Mouse (Mus musculus) heart, adult 2 months (tissue): ENCODE measurements around the gene Gm826. TPM values are rescaled to one million over a fixed set of nuclear protein-coding genes. Genes with fewer than 3 reads are reported as not detected.
A peak's percentile ranks its signal among the peaks of the same experiment; 100 is the strongest.

Source experiments
- DNase-seq, 2 experiments: peaks; one replicate each; pipeline ENCODE4 v3.0.0; 2021
- H3K27ac ChIP-seq: fragments of 200-600 bp; 2 replicates; pipeline ENCODE4 v1.8.1; 2022
- H3K27me3 ChIP-seq: fragments of 200-500 bp; 2 replicates; pipeline ENCODE4 v1.6.1; 2012; ENCODE audit warnings: mild to moderate bottlenecking, low read length, inconsistent platforms, mixed read lengths; ENCODE audit not compliant: control insufficient read depth, insufficient read depth
- H3K36me3 ChIP-seq: fragments of 200-500 bp; 2 replicates; pipeline ENCODE4 v1.6.1; 2012; ENCODE audit warnings: low read length, inconsistent platforms; ENCODE audit not compliant: control insufficient read depth, insufficient read depth
- H3K4me1 ChIP-seq: fragments of 200-500 bp; 2 replicates; pipeline ENCODE4 v1.6.1; 2011; ENCODE audit warnings: low read length; ENCODE audit not compliant: control insufficient read depth, insufficient read depth
- H3K4me3 ChIP-seq: fragments of 200-600 bp; 2 replicates; pipeline ENCODE4 v1.8.1; 2022
- H3K79me2 ChIP-seq: fragments of 200-500 bp; replicated peaks from 2 replicates; pipeline ENCODE4 v1.6.1; 2012; ENCODE audit warnings: mild to moderate bottlenecking, inconsistent platforms, low read length, moderate library complexity, mixed read lengths; ENCODE audit not compliant: control insufficient read depth, insufficient read depth
- H3K9ac ChIP-seq: fragments of 200-500 bp; 2 replicates; pipeline ENCODE4 v1.6.1; 2012; ENCODE audit warnings: low read depth, mild to moderate bottlenecking, control low read depth, inconsistent platforms, low read length, mixed read lengths
- CTCF ChIP-seq: fragments of 200-600 bp; IDR thresholded peaks from 2 replicates; pipeline ENCODE4 v1.8.1; 2022; ENCODE audit warnings: antibody characterized with exemption, mild to moderate bottlenecking, moderate library complexity
- EP300 ChIP-seq: fragments of 200-500 bp; IDR thresholded peaks from 2 replicates; pipeline ENCODE4 v1.6.1; 2011; ENCODE audit warnings: low read depth, low read length, control low read depth; ENCODE audit not compliant: insufficient read depth
- POLR2A ChIP-seq: fragments of 200-500 bp; IDR thresholded peaks from 2 replicates; pipeline ENCODE4 v1.6.1; 2011; ENCODE audit warnings: mild to moderate bottlenecking, low read depth, low read length, control low read depth; ENCODE audit not compliant: insufficient read depth
- WGBS: fragments of 180-500 bp; shearing (Covaris S2); methylation state at CpG from one replicate; pipeline ENCODE4 v1.1.7; 2018; 5-methylcytosine and 5-hydroxymethylcytosine counted together
- intact Hi-C: fragments of 180-260 bp; cut with DNase I; formaldehyde crosslinking; loops from one replicate; pipeline ENCODE4 v1.15.1; 2025
- polyA plus RNA-seq: library from polyadenylated mRNA; depleted of rRNA; stranded (reverse); fragments of >200 nt; gene quantifications from 2 replicates; pipeline ENCODE4 v1.2.3, GENCODE M21; 2012
- total RNA-seq, 2 experiments: library from RNA; stranded (reverse); gene quantifications; 2 replicates each; pipeline ENCODE4 v1.2.3; 2021

Gene Gm826
- total and polyA plus RNA-seq, 3 experiments, result 7.8 to 10.9 (median 8.3) TPM

GRCm38 (mm10) chr2:160368422-160369357 lies 34.7 kb upstream of the Gm826 start:
- Histone ChIP-seq H3K4me1 (peaks cover 3% of the 10 kb centered on the region; the same call in 1 of the 2 replicates), H3K36me3 (no peaks in the 10 kb centered on the region), H3K27me3 (peaks cover 15% of the 10 kb centered on the region), H3K9ac (no peak overlapping the region), H3K4me3 (peak overlapping the region; percentile 22; the same call in 1 of the 2 replicates), H3K27ac (no peak overlapping the region), H3K79me2 (no peaks in the 10 kb centered on the region)
- TF ChIP-seq EP300 (no peak), POLR2A (no peak), CTCF (no peak)
- intact Hi-C loops, result loop anchor here (1.0 to 10.0 kb wide), 6 partner anchors 204 to 1504 kb away; no protein-coding TSS in a partner anchor
- 3% methylated on average over 52 of the region's 52 CpGs for WGBS
- no peak for DNase-seq

DNA sequence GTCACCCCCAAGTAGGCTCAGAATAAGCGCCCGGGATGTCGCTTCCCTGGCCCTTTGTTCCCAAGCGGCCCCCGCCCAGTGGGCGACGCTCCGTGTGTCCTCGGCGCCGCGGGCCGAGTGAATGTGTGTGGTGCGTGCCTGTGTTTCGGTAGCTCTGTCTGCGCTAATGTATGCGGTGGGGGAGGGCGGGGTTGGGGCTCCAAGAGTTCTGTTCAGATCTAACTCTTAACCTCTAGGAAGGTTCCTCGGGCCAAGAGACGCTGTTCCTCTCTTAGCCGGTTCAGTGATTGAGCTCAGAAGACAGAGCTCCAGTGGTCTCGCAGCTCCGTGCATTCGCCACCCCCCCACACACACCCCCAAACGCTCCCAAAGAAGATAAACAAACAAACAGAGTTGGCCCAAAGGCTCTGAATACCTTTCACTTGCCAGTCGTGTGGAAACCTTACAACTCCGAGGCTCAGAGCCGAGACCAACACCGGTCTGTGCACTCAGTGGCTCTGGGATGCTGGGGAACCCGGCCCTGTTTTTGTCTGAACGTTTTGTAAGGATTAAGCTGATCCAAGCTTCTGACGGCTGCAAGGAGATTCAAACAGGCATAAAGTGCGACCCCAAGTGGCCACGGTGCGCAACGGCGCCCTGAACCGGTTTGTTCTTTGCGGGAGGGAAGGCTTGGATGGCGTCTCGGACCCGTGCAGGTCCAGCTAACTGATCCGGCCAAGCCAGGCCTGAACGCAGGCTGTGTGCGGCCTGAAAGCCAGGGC lies 33.7 kb upstream of the Gm826 start:
- H3K4me1 ChIP-seq, result peaks cover 3% of the 10 kb centered on the region; the same call in 1 of the 2 replicates
- intact Hi-C loops, result loop anchor here (1.0 to 10.0 kb wide), 6 partner anchors 203 to 1503 kb away; no protein-coding TSS in a partner anchor
- H3K36me3 ChIP-seq, result no peaks in the 10 kb centered on the region
- TF ChIP-seq EP300 (peak; percentile 87), POLR2A (peak; percentile 53), CTCF (peak; percentile 97)
- peak; percentile 89 to 95 for DNase-seq
- H3K9ac ChIP-seq, result peak overlapping the region; percentile 58
- H3K27ac ChIP-seq, result peak overlapping the region; percentile 84
- WGBS, result under 1% methylated on average over 45 of the region's 45 CpGs
- peaks cover 15% of the 10 kb centered on the region for H3K27me3 ChIP-seq
- H3K79me2 ChIP-seq, result no peaks in the 10 kb centered on the region
- peak overlapping the region; percentile 55 for H3K4me3 ChIP-seq

GRCm38 (mm10) chr2:160366980-160367338 lies 33.0 kb upstream of the Gm826 start, which contains the start of gene Mafb:
TSS of gene Mafb (minus strand) at chr2:160367065.
- intact Hi-C loops, result loop anchor here (5.0 to 10.0 kb wide), 5 partner anchors 202 to 1502 kb away; no protein-coding TSS in a partner anchor
- TF ChIP-seq EP300 (peak; percentile 75), POLR2A (peak; percentile 97), CTCF (no peak)
- Histone ChIP-seq H3K27ac (peak within 1 kb of the TSS; percentile 84), H3K79me2 (no peaks in the 10 kb centered on the region), H3K4me1 (peaks cover 3% of the 10 kb centered on the region; the same call in 1 of the 2 replicates), H3K36me3 (no peaks in the 10 kb centered on the region), H3K27me3 (peaks cover 15% of the 10 kb centered on the region), H3K9ac (peak within 1 kb of the TSS; percentile 82), H3K4me3 (peak within 1 kb of the TSS; percentile 55)
- WGBS, result 1% methylated on average over 35 of the region's 37 CpGs
- DNase-seq, result peak; percentile 97 to 98

DNA sequence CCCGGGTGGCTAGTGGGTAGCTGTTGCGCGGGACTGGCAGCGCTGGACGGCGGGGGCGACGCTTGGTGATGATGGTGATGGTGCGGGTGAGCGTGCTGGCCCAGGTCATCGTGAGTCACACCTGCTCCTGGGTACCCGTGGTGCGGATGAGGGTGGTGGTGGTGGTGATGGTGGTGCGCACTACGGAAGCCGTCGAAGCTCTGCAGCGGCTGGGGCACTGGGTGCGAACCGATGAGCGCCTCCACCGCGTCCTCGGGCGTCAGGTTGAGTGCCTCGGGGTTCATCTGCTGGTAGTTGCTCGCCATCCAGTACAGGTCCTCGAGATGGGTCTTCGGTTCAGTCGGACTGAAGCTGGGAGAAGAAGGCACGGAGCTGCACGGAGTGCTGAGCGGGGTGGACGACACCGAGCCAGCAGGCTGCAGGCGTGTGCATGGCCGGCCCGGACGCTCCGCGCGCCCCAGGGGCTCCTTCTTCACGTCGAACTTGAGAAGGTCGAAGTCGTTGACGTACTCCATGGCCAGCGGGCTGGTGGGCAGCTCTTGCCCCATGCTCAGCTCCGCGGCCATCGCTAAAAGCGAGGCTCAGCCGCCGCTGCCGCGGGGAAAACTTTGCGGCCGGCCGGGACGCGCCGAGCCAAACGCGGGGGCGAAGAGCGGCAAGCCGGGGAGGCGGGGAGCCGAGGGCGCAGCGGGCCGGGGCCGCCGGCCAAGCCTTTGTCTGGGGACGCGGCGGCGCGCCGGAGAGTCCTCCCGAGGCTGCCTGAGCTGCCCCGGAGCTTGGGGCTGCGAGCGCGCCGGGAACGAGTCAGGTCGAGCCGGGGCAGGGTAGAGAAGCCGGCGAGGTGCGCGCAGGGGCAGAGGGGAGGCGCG lies 32.4 kb upstream of the Gm826 start:
- intact Hi-C loops, result loop anchor here (5.0 to 10.0 kb wide), 5 partner anchors 202 to 1502 kb away; no protein-coding TSS in a partner anchor
- H3K27ac ChIP-seq, result peak overlapping the region; percentile 84
- peak overlapping the region; percentile 82 for H3K9ac ChIP-seq
- peaks cover 15% of the 10 kb centered on the region for H3K27me3 ChIP-seq
- no peaks in the 10 kb centered on the region for H3K79me2 ChIP-seq
- peak overlapping the region; percentile 55 for H3K4me3 ChIP-seq
- WGBS, result 1% methylated on average over 92 of the region's 95 CpGs
- H3K4me1 ChIP-seq, result peaks cover 3% of the 10 kb centered on the region; the same call in 1 of the 2 replicates
- no peaks in the 10 kb centered on the region for H3K36me3 ChIP-seq
- TF ChIP-seq EP300 (no peak), CTCF (no peak), POLR2A (no peak)
- DNase-seq, result no peak
